Mouse (Mus musculus) adrenal gland, adult 2 months (tissue): ENCODE measurements around the gene Hmgb1. TPM values are rescaled to one million over a fixed set of nuclear protein-coding genes. Genes with fewer than 3 reads are reported as not detected.

Experiments used
- DNase-seq: peaks from one replicate; pipeline ENCODE4 v3.0.0; 2021
- polyA plus RNA-seq: library from polyadenylated mRNA; depleted of rRNA; stranded (reverse); fragments of >200 nt; gene quantifications from 2 replicates; pipeline ENCODE4 v1.2.3, GENCODE M21; 2012
- total RNA-seq, 2 experiments: library from RNA; stranded (reverse); gene quantifications; 2 replicates each; pipeline ENCODE4 v1.2.3; 2021

The Hmgb1 gene
- total and polyA plus RNA-seq, 3 experiments, result 7.5 to 135 (median 128) TPM

- DNase-seq, result no peak
Measured at GRCm38 (mm10) chr5:149190160-149190559, 5.9 kb upstream of the Hmgb1 start.

- DNase-seq, result no peak
Measured at GRCm38 (mm10) chr5:149185806-149186205, 1.5 kb upstream of the Hmgb1 start.

- peak; percentile 62 for DNase-seq
Measured at GRCm38 (mm10) chr5:149184844-149185186, 526 bp upstream of the Hmgb1 start.

- DNase-seq, result no peak
Measured at GRCm38 (mm10) chr5:149183721-149184103, 577 bp downstream of the Hmgb1 start.

- no peak for DNase-seq
Measured at GRCm38 (mm10) chr5:149183122-149183521, 1.2 kb downstream of the Hmgb1 start.

GRCm38 (mm10) chr5:149182186-149182870 is 2.0 kb downstream of the Hmgb1 start:
- DNase-seq, result no peak

- DNase-seq, result no peak
Measured at GRCm38 (mm10) chr5:149179826-149180225, 4.5 kb downstream of the Hmgb1 start.

GRCm38 (mm10) chr5:149178095-149178494 is 6.2 kb downstream of the Hmgb1 start:
- no peak for DNase-seq

GRCm38 (mm10) chr5:149175736-149176135 is 8.6 kb downstream of the Hmgb1 start:
- no peak for DNase-seq

GRCm38 (mm10) chr5:149174527-149174926 is 9.8 kb downstream of the Hmgb1 start:
- no peak for DNase-seq

- DNase-seq, result no peak
Measured at GRCm38 (mm10) chr5:149172246-149172645, 12.0 kb downstream of the Hmgb1 start.

- DNase-seq, result no peak
Measured at GRCm38 (mm10) chr5:149170841-149171588, 13.3 kb downstream of the Hmgb1 start.

- DNase-seq, result no peak
Measured at GRCm38 (mm10) chr5:149168816-149169215, 15.5 kb downstream of the Hmgb1 start.

GRCm38 (mm10) chr5:149168051-149168450 is 16.2 kb downstream of the Hmgb1 start:
- no peak for DNase-seq

GRCm38 (mm10) chr5:149166011-149166410 is 18.3 kb downstream of the Hmgb1 start:
- DNase-seq, result no peak

- DNase-seq, result peak; percentile 21
Measured at GRCm38 (mm10) chr5:149164881-149165280, 19.4 kb downstream of the Hmgb1 start.

GRCm38 (mm10) chr5:149162890-149163289 is 21.4 kb downstream of the Hmgb1 start:
- peak; percentile 33 for DNase-seq

GRCm38 (mm10) chr5:149160469-149160868 is 23.8 kb downstream of the Hmgb1 start:
- peak; percentile 55 for DNase-seq

- peak; percentile 23 for DNase-seq
Measured at GRCm38 (mm10) chr5:149159021-149159420, 25.3 kb downstream of the Hmgb1 start.

GRCm38 (mm10) chr5:149156886-149157563 is 27.3 kb downstream of the Hmgb1 start:
- DNase-seq, result no peak

- DNase-seq, result peak; percentile 21
Measured at GRCm38 (mm10) chr5:149152774-149153155, 31.5 kb downstream of the Hmgb1 start.

GRCm38 (mm10) chr5:149152063-149152773 is 32.1 kb downstream of the Hmgb1 start:
- no peak for DNase-seq
